Mouse (Mus musculus): ENCODE data around the gene Olfr972.
"Not testable (repeated sequence)": the region's sequence is repeated elsewhere in the genome, so short reads cannot be mapped to it uniquely, and the experiment has no call there.

The Olfr972 gene

DNA sequence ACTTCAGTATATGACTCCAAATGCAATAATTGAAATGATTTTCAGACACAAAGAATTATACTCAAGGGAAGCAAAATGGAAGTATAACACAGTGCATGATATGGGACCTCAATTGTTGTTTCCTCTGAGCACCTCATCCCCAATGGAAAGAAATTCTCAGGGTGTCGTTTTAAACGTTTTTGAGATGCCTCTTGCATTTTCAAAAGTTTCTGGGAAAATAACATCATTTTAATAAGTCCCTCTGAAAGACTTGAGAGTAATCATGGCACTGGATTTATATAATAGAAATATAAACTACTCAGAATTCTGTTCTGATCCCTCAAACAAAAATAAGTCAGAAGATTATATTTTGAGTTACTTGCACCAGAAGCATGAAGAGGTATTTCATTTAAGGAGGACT is at the start of gene Olfr972:
Gene Olfr972, plus strand, starts transcription at position 301 of the 400 bp plus-strand sequence.
- CTCF ChIA-PET = no interaction called here

DNA sequence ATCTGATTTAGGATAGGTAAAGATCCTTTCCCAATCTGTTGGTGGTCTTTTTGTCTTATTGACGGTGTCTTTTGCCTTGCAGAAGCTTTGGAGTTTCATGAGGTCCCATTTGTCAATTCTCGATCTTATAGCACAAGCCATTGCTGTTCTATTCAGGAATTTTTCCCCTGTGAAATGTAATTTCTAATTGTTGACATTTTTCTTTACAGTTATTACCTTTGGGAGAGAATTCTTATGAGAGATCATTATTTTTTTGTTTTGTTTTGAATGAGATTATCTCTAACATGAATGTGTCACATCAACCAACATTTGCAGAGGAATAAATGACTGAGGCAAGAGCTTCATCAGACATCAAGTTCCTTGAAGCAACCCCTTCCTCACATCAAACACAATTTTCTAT is 29.6 kb upstream of the Olfr972 start, which contains the start of gene Olfr971:
Gene Olfr971, plus strand, starts transcription at position 301 of the 400 bp plus-strand sequence.
- CTCF ChIA-PET = not testable (repeated sequence)

DNA sequence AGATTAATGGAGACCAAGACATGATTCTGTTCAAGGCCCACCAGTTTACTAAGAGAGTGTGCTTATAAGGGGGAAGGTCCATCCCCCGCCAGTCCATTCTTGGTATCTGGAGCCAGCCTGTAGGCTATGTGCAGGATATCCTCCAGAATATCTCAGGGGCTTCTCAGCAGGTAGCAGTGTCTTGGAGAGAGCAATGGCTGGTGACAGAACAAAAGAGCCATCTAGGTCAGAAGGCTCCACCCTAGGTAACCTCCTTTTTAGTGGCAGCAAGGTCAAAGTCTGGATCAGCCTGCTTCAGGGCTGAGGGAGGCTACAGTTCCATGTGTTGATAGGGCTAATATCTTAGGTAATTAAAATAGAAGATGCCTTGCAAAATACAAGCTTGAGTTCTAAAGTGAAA is 5.8 kb downstream of the Olfr972 start:
- CTCF ChIA-PET = not testable (repeated sequence)

DNA sequence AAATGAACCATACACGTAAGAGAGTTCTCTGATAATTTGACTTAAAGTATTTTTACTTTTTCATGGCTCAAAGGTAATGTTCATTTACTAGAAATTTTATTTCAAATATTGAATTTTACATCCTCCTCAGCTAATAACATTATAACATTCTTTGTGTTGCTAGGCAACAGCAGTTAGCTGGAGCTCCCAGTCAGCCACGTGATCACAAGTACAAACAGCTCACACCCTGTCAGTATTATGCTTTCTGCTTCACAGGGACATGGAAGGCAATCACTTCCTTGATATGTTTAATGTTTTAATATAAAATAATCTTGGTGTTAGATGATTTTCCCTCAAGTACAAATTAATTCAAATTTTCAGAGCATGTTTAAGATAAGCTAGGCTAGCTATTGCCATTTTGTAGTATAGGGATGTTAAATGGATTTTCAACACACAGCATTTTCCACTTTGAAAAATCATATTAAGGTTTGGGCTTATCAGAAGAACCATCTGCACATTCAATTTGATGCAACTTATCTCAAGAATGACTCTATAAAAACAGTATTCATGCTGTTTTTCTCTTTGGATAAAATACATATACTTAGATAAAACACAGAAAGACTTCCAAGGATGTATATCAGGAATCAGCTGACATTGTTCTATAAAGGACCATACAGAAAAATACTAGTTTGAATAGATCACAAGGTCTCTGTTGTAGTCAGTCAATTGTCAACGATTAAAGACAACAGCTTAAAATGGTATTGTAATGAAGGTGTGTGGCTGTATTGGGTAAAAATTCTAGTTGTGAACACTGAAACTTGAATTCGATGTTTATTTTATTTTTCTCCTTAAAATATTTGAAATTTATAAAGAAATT is 11.5 kb downstream of the Olfr972 start:
- CTCF ChIA-PET = not testable (repeated sequence)

DNA sequence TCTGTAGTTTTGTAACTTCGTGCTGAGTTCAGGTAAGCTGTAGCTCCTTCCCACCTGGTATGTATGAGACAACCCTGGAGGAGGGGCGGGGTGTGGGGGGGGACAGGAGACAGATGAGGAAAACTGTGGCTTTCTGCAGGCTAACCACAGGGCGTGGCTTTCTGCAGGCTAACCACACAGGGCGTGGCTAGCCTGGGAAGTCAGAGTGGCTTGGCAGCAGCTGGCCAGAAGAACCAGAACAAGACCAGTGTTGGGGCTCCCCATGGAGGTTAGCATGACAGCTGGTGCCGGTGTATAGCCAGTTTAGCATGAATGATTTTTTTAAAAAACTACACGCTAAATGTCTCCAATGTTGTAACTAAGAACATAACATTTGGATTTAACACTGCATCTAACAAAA is 38.9 kb downstream of the Olfr972 start:
- CTCF ChIA-PET = no interaction called here

DNA sequence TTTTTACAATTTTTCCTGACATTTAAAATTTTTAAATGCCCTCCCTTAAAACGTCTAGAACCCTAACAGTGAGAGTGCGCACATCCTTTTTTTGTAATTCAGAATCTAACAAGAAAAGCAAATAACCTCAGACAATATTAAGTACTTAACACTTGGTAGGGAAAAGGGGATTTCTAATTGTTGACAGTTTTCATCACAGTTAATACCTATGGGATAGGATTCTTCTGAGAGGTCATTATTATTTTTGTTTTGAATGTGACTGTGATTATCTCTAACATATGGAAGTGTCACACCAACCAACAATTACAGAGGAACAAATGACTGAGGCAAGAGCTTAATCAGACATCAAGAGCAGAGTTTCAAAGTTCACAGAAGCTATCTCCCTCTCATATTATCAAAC is 40.8 kb downstream of the Olfr972 start, which contains the start of gene Olfr229:
Gene Olfr229, plus strand, starts transcription at position 301 of the 400 bp plus-strand sequence.
- CTCF ChIA-PET = no interaction called here

DNA sequence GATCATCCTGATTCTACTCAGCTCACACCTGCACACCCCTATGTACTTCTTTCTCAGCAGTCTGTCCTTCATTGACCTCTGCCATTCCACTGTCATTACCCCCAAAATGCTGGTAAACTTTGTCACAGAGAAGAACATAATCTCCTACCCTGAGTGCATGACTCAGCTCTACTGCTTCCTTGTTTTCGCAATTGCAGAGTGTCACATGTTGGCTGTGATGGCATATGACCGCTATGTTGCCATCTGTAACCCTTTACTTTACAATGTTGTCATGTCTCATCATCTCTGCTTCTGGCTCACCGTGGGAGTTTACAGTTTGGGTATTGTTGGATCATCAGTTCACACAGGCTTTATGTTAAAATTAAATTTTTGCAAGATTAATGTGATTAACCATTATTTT is 43.7 kb downstream of the Olfr972 start:
- CTCF ChIA-PET = interaction anchor here (0.7 kb wide), 1 partner anchor 1868 kb away, joined by 4 read pairs; no protein-coding TSS in a partner anchor

Measured in spleen, embryonic (tissue).